Mouse (Mus musculus): Measurements from ENCODE around the gene 4933406M09Rik. TPM values are rescaled to one million over a fixed set of nuclear protein-coding genes. Genes with fewer than 3 reads are reported as not detected.

The 4933406M09Rik gene
- total and polyA plus RNA-seq, 3 experiments: not detected

GRCm38 (mm10) chr1:134415168-134415831, 29.6 kb downstream of the 4933406M09Rik start, which contains the start of gene Adipor1 (continued):
- TF ChIP-seq ZMIZ1 (IDR thresholded peaks at IDR 0.05; ENCODE audit: low read depth, low read length) (peak; percentile 89; the same call in 1 of the 2 replicates), MEF2A (IDR thresholded peaks at IDR 0.05; ENCODE audit: extremely low read depth, insufficient replicate concordance, low read depth, low read length, poor library complexity, severe bottlenecking) (no peak)

GRCm38 (mm10) chr1:134418414-134418975, 32.8 kb downstream of the 4933406M09Rik start:
- Histone ChIP-seq H3K36me3 (ENCODE audit: control insufficient read depth in 1 of 2, insufficient read depth in 2 of 2, low read length in 2 of 2) (peaks cover 6 to 44% of the 10 kb centered on the region in 2 experiments), H3K4me3 (ENCODE audit: control insufficient read depth in 1 of 2, insufficient read depth in 1 of 2, low read depth in 2 of 2, low read length in 2 of 2) (no peak overlapping the region), H3K9ac (ENCODE audit: control insufficient read depth, low read depth, low read length, poor library complexity, severe bottlenecking) (peak overlapping the region; percentile 10; the same call in 1 of the 2 replicates)

GRCm38 (mm10) chr1:134419176-134419575, 33.4 kb downstream of the 4933406M09Rik start:
- Histone ChIP-seq H3K4me1 (ENCODE audit: control insufficient read depth in 1 of 2, insufficient read depth in 2 of 2, low read length in 2 of 2) (peaks cover 18 to 41% of the 10 kb centered on the region in 2 experiments), H3K27ac (ENCODE audit: control insufficient read depth, low read depth, low read length) (peak overlapping the region; percentile 49; the same call in 1 of the 2 replicates), H3K79me2 (ENCODE audit: control insufficient read depth, insufficient read depth, low read length, poor library complexity) (peaks cover 44% of the 10 kb centered on the region), H3K4me3 (ENCODE audit: control insufficient read depth in 1 of 2, insufficient read depth in 1 of 2, low read depth in 2 of 2, low read length in 2 of 2) (no peak overlapping the region), H3K9me3 (replicated peaks; ENCODE audit: insufficient read depth, low read length) (no peaks in the 10 kb centered on the region), H3K27me3 (ENCODE audit: control insufficient read depth in 1 of 2, insufficient read depth in 2 of 2, low read length in 2 of 2) (no peaks in the 10 kb centered on the region), H3K36me3 (ENCODE audit: control insufficient read depth in 1 of 2, insufficient read depth in 2 of 2, low read length in 2 of 2) (peaks cover 6 to 47% of the 10 kb centered on the region in 2 experiments), H3K9ac (ENCODE audit: control insufficient read depth, low read depth, low read length, poor library complexity, severe bottlenecking) (no peak overlapping the region)
- TF ChIP-seq CHD1 (IDR thresholded peaks at IDR 0.05; ENCODE audit: low read depth, low read length): no peak
- no peak for TF ChIP-seq ZKSCAN1 (IDR thresholded peaks at IDR 0.05; ENCODE audit: low read depth, low read length)
- no peak for TF ChIP-seq ETS1 (IDR thresholded peaks at IDR 0.05; ENCODE audit: low read depth, low read length)
- no peak for TF ChIP-seq USF1 (IDR thresholded peaks at IDR 0.05; ENCODE audit: low read depth, low read length)
- TF ChIP-seq ELF1 (IDR thresholded peaks at IDR 0.05; ENCODE audit: low read depth, low read length): no peak
- no peak for TF ChIP-seq POLR2AphosphoS2 (IDR thresholded peaks at IDR 0.05; ENCODE audit: low read length)
- TF ChIP-seq USF2 (IDR thresholded peaks at IDR 0.05; ENCODE audit: borderline replicate concordance in 1 of 2, insufficient read depth in 1 of 2, low read depth in 1 of 2, low read length in 2 of 2): no peak
- TF ChIP-seq MEF2A (IDR thresholded peaks at IDR 0.05; ENCODE audit: extremely low read depth, insufficient replicate concordance, low read depth, low read length, poor library complexity, severe bottlenecking): no peak
- no peak for TF ChIP-seq TBP (IDR thresholded peaks at IDR 0.05; ENCODE audit: low read depth, low read length)
- no peak for TF ChIP-seq GABPA (IDR thresholded peaks at IDR 0.05; ENCODE audit: low read depth, low read length)
- no peak for TF ChIP-seq JUND (IDR thresholded peaks at IDR 0.05; ENCODE audit: low read depth, low read length)
- DNase-seq (ENCODE audit: low read depth, low spot score): no peak

More at GRCm38 (mm10) chr1:134418414-134418975, 32.8 kb downstream of the 4933406M09Rik start:
- TF ChIP-seq ZC3H11A (IDR thresholded peaks at IDR 0.05; ENCODE audit: low read depth, low read length) (no peak), ZNF384 (IDR thresholded peaks at IDR 0.05; ENCODE audit: low read depth, low read length) (peak; percentile 53; the same call in 1 of the 2 replicates), E2F4 (IDR thresholded peaks at IDR 0.05; ENCODE audit: borderline replicate concordance, low read depth, low read length) (no peak), MXI1 (IDR thresholded peaks at IDR 0.05; ENCODE audit: low read depth, low read length) (peak; percentile 63; the same call in 1 of the 2 replicates), SIN3A (IDR thresholded peaks at IDR 0.05; ENCODE audit: low read length) (peak; percentile 48), ZKSCAN1 (IDR thresholded peaks at IDR 0.05; ENCODE audit: low read depth, low read length) (no peak), KAT2A (conservative IDR thresholded peaks at IDR 0.05; ENCODE audit: low read depth, low read length) (no peak), RCOR1 (IDR thresholded peaks at IDR 0.05; ENCODE audit: low read depth, low read length) (peak; percentile 96), TBP (IDR thresholded peaks at IDR 0.05; ENCODE audit: low read depth, low read length) (0 out of 2 replicates have a peak, but pooled peaks have one; percentile 18), MAX (IDR thresholded peaks at IDR 0.05; ENCODE audit: low read length) (no peak), MAFK (IDR thresholded peaks at IDR 0.05; ENCODE audit: borderline replicate concordance, low read depth, low read length) (no peak), NRF1 (IDR thresholded peaks at IDR 0.05; ENCODE audit: insufficient read depth, low read depth, low read length, poor library complexity, severe bottlenecking) (no peak), MYC (IDR thresholded peaks at IDR 0.05; ENCODE audit: low read depth, low read length) (0 out of 2 replicates have a peak, but pooled peaks have one; percentile 37), MYB (IDR thresholded peaks at IDR 0.05; ENCODE audit: low read depth, low read length) (peak; percentile 69), ETS1 (IDR thresholded peaks at IDR 0.05; ENCODE audit: low read depth, low read length) (peak; percentile 73; the same call in 1 of the 2 replicates), TCF12 (IDR thresholded peaks at IDR 0.05; ENCODE audit: low read depth, low read length) (peak; percentile 86), GATA1 (IDR thresholded peaks at IDR 0.05; ENCODE audit: low read depth, low read length) (peak; percentile 89), TAL1 (IDR thresholded peaks at IDR 0.05; ENCODE audit: low read length) (peak; percentile 33; the same call in 1 of the 2 replicates), HCFC1 (IDR thresholded peaks at IDR 0.05; ENCODE audit: low read depth, low read length) (0 out of 2 replicates have a peak, but pooled peaks have one; percentile 34), CTCF (IDR thresholded peaks at IDR 0.05 in 2 of 3, conservative IDR thresholded peaks at IDR 0.05 in 1 of 3; ENCODE audit: control insufficient read depth in 1 of 3, insufficient read depth in 1 of 3, low read depth in 2 of 3, low read length in 3 of 3, poor library complexity in 1 of 3, severe bottlenecking in 1 of 3) (no peak), GABPA (IDR thresholded peaks at IDR 0.05; ENCODE audit: low read depth, low read length) (no peak), EP300 (IDR thresholded peaks at IDR 0.05; ENCODE audit: low read depth in 1 of 2, low read length in 2 of 2) (peak; percentile 91 to 92)
- Histone ChIP-seq H3K79me2 (ENCODE audit: control insufficient read depth, insufficient read depth, low read length, poor library complexity) (peaks cover 44% of the 10 kb centered on the region), H3K27me3 (ENCODE audit: control insufficient read depth in 1 of 2, insufficient read depth in 2 of 2, low read length in 2 of 2) (no peaks in the 10 kb centered on the region), H3K9me3 (replicated peaks; ENCODE audit: insufficient read depth, low read length) (no peaks in the 10 kb centered on the region), H3K27ac (ENCODE audit: control insufficient read depth, low read depth, low read length) (peak overlapping the region; percentile 68), H3K4me1 (ENCODE audit: control insufficient read depth in 1 of 2, insufficient read depth in 2 of 2, low read length in 2 of 2) (peaks cover 18 to 39% of the 10 kb centered on the region in 2 experiments)
- peak; percentile 78 for DNase-seq (ENCODE audit: low read depth, low spot score)

Measured in MEL (cell line).